Mouse (Mus musculus) fat pad, adult 2 months (tissue): ENCODE measurements at regions not wholly inside any gene's neighbourhood (a gene's known extent, or its start where the extent isn't known, plus 50 kb on each side); places are given as distances from the start of the nearest gene placed in this dataset.
A peak's percentile ranks its signal among the peaks of the same experiment; 100 is the strongest.

Source experiments
- DNase-seq: peaks from one replicate; pipeline ENCODE4 v3.0.0-alpha.2; 2011; ENCODE audit warnings: low read depth, low spot score; ENCODE audit errors: extremely low read depth

- DNase-seq, result no peak
These were observed 318.4 kb downstream of the Lmx1a start for GRCm38 (mm10) chr1:168007456-168007855.

- no peak for DNase-seq
These were observed 319.2 kb downstream of the Lmx1a start for GRCm38 (mm10) chr1:168008216-168008615.

GRCm38 (mm10) chr1:168010416-168010815 is 321.4 kb downstream of the Lmx1a start:
- no peak for DNase-seq

GRCm38 (mm10) chr1:168012069-168012468 is 323.0 kb downstream of the Lmx1a start:
- peak; percentile 5 for DNase-seq

GRCm38 (mm10) chr1:168012611-168013010 is 323.6 kb downstream of the Lmx1a start:
- DNase-seq, result no peak

GRCm38 (mm10) chr1:168016375-168016890 is 327.4 kb downstream of the Lmx1a start:
- no peak for DNase-seq

GRCm38 (mm10) chr1:168026481-168026880 is 337.4 kb downstream of the Lmx1a start:
- no peak for DNase-seq

GRCm38 (mm10) chr1:168044765-168045164 is 355.7 kb downstream of the Lmx1a start:
- no peak for DNase-seq

- DNase-seq, result no peak
These were observed 357.3 kb downstream of the Lmx1a start for GRCm38 (mm10) chr1:168046347-168046746.

- DNase-seq, result no peak
These were observed 357.7 kb downstream of the Lmx1a start for GRCm38 (mm10) chr1:168046749-168047148.

GRCm38 (mm10) chr1:168049965-168050364 is 360.9 kb downstream of the Lmx1a start:
- DNase-seq, result no peak

GRCm38 (mm10) chr1:168056479-168056878 is 367.4 kb downstream of the Lmx1a start:
- no peak for DNase-seq

GRCm38 (mm10) chr1:168057479-168057878 is 368.4 kb downstream of the Lmx1a start:
- no peak for DNase-seq

GRCm38 (mm10) chr1:168058769-168059168 is 369.7 kb downstream of the Lmx1a start:
- DNase-seq, result no peak

GRCm38 (mm10) chr1:168064065-168064664 is 367.9 kb downstream of the Pbx1 start:
- no peak for DNase-seq

GRCm38 (mm10) chr1:168065598-168066041 is 366.4 kb downstream of the Pbx1 start:
- no peak for DNase-seq

GRCm38 (mm10) chr1:168066810-168067209 is 365.3 kb downstream of the Pbx1 start:
- DNase-seq, result no peak

- DNase-seq, result no peak
These were observed 363.8 kb downstream of the Pbx1 start for GRCm38 (mm10) chr1:168068003-168068919.

- no peak for DNase-seq
These were observed 363.0 kb downstream of the Pbx1 start for GRCm38 (mm10) chr1:168068920-168069590.
